Mouse (Mus musculus) heart, postnatal 10 days (tissue): ENCODE results near the gene Foxe3. TPM values are rescaled to one million over a fixed set of nuclear protein-coding genes. Genes with fewer than 3 reads are reported as not detected.

ENCODE experiments used
- DNase-seq, 2 experiments: peaks; one replicate each; pipeline ENCODE4 v3.0.0; 2021
- intact Hi-C: fragments of 180-260 bp; cut with DNase I; formaldehyde crosslinking; loops from one replicate; pipeline ENCODE4 v1.15.1; 2025
- total RNA-seq, 2 experiments: library from RNA; stranded (reverse); gene quantifications; 2 replicates each; pipeline ENCODE4 v1.2.3; 2021

The Foxe3 gene
- total RNA-seq, 2 experiments from 2014 or later, result not detected

DNA sequence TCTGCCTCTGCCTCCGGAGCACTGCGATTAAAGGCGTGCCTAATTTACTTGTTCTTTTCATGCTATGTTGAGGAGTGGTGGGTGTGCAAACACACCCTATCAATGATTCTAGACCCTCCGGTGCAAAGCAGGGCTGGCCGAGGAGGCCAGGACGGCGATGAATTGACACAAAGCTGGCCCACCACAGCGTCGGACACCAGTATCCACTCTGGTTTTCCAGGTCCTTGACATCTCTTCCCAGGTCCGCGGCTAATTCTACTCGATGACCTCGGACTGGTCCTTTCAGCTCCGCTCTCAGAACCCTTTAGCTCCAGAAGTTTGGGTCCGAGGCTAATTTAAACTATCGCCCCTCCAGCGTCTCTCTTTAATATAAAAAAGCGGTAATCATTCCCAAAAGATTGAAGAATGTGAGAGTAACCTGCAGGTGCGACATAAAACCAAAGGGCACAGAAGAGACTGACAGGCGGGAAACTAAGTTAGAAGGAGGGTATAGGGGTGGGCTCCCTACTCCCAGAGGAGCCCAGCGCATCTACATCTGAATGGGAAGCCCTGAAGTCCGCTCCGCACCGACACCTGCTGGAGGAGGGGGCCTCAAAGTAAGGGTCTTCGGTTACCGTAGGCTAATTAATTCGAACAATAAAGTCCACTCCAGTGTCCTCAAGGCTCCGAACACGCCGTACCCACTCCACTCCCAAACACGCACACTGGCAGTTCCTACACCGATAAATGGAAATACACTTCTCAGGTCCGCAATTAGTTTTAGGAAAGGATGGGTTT, 24.8 kb downstream of the Foxe3 start:
- intact Hi-C loops, result loop anchor here (10.0 kb wide), 1 partner anchor 496 kb away; the partner anchor contains the start of gene Trabd2b
- no peak for DNase-seq

GRCm38 (mm10) chr4:114899885-114900284, 25.9 kb downstream of the Foxe3 start:
- DNase-seq, result no peak
- intact Hi-C loops, result loop anchor here (10.0 kb wide), 1 partner anchor 495 kb away; the partner anchor contains the start of gene Trabd2b

DNA sequence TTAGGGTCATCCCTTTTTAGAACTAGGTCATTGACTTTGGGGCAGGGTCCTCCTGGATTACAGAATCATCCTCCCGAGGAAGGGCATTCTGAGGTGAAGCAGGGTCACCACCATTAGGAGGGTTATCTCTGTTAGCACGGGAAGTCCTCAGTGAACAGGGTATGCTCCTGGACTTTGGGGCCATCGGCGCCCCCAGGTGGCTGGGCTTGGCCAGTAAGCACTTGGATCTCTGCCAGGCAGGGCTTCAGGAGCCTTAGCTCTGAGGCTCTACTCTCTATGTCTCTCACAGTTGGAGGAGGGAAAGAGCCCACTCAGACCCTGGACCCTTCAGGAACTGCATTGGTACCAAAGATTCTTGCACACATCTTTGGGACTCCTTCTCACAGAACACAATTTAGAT, 28.0 kb downstream of the Foxe3 start:
- peak in 1 of 2 experiments; percentile 12 for DNase-seq
- intact Hi-C loops, result no loop called here

GRCm38 (mm10) chr4:114882232-114882631, 43.6 kb downstream of the Foxe3 start:
- intact Hi-C loops, result no loop called here
- no peak for DNase-seq

DNA sequence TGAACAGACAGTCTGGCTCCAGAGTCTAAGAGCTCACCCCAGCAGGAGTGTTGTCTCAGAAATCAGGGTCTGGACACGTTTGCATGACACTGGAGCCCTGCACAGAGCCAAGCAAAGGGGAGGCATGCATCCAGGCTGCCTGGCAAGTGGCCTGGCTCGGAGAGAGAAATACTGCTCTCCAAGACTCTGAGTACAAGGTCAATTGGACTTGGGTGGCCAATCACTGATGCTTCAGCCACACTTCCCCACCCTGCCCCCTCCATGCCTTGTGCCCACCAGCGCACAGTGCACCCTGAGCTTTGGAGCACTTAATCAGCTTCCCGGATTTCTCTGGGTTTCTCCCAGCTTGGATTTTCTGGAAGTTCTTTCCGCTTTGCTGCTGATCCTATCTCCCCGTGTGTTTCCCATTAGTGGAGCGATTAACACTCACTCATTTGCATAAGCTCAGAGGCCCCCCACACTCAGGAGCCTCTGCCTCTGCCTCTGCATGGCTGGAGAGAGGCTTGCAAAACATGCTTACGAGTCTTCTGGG, 49.3 kb downstream of the Foxe3 start:
- DNase-seq, result no peak
- intact Hi-C loops, result no loop called here

Other genes starting within 250 kb of the Foxe3 start
- gene Gm12830, start 104.3 kb downstream of the Foxe3 start, total RNA-seq, result not detected
- gene Foxd2, start 17.1 kb downstream of the Foxe3 start, total RNA-seq, result under 1 TPM; 0.47 to 0.77 TPM
- 10 to 100 TPM; 50.4 to 55.1 TPM for gene Cmpk1, start 61.2 kb upstream of the Foxe3 start, total RNA-seq
- gene Stil, start 74.1 kb upstream of the Foxe3 start, total RNA-seq, result 1 to 10 TPM; 3.2 to 3.3 TPM
- gene Tal1, start 130.4 kb upstream of the Foxe3 start, total RNA-seq, result 1 to 10 TPM; 7.2 to 7.3 TPM
- gene Pdzk1ip1, start 162.7 kb upstream of the Foxe3 start, total RNA-seq, result 1 to 10 TPM in 1 of 2 experiments, under 1 TPM in 1; 0.74 to 1.5 TPM
- not detected for gene Cyp4x1, start 208.3 kb upstream of the Foxe3 start, total RNA-seq